Mouse (Mus musculus): ENCODE measurements around the gene Efcab8. TPM values are rescaled to one million over a fixed set of nuclear protein-coding genes. Genes with fewer than 3 reads are reported as not detected.

The Efcab8 gene
- polyA plus RNA-seq (2015; fragmentation: Nextera tagmentation; extraction: Ambion mirVana), result 0.06 and 0.08 TPM in 2 replicates

GRCm38 (mm10) chr2:153779394-153779981 is at the start of gene Efcab8:
TSS of gene Efcab8 (plus strand) at chr2:153779931.

GRCm38 (mm10) chr2:153740500-153741436 is 39.0 kb upstream of the Efcab8 start, which contains the start of gene Mapre1:
TSS of gene Mapre1 (plus strand) at chr2:153741274.

GRCm38 (mm10) chr2:153870984-153871383 is 91.3 kb downstream of the Efcab8 start, which contains the start of gene Sun5:
TSS of gene Sun5 (minus strand) at chr2:153871084.

GRCm38 (mm10) chr2:153874745-153875144 is 95.0 kb downstream of the Efcab8 start, which contains the start of gene Bpifb2:
TSS of gene Bpifb2 (plus strand) at chr2:153875045.

Other genes starting within 250 kb of the Efcab8 start
- 5.3 and 6.1 TPM in 2 replicates for gene Nol4l, start 250.0 kb upstream of the Efcab8 start, polyA plus RNA-seq (2015; fragmentation: Nextera tagmentation; extraction: Ambion mirVana)
- gene Commd7, start 147.2 kb upstream of the Efcab8 start, polyA plus RNA-seq (2015; fragmentation: Nextera tagmentation; extraction: Ambion mirVana), result 55.7 and 59.6 TPM in 2 replicates
- 2.1 and 2.2 TPM in 2 replicates for gene Dnmt3b, start 130.5 kb upstream of the Efcab8 start, polyA plus RNA-seq (2015; fragmentation: Nextera tagmentation; extraction: Ambion mirVana)
- not detected in 2 replicates for gene Dnmt3c, start 83.3 kb upstream of the Efcab8 start, polyA plus RNA-seq (2015; fragmentation: Nextera tagmentation; extraction: Ambion mirVana)
- gene Mapre1, start 38.7 kb upstream of the Efcab8 start, polyA plus RNA-seq (2015; fragmentation: Nextera tagmentation; extraction: Ambion mirVana), result 180 and 245 TPM in 2 replicates
- not detected in 2 replicates for gene Sun5, start 91.2 kb downstream of the Efcab8 start, polyA plus RNA-seq (2015; fragmentation: Nextera tagmentation; extraction: Ambion mirVana)
- gene Bpifb2, start 95.1 kb downstream of the Efcab8 start, polyA plus RNA-seq (2015; fragmentation: Nextera tagmentation; extraction: Ambion mirVana), result not detected in 2 replicates
- gene Bpifb6, start 120.5 kb downstream of the Efcab8 start, polyA plus RNA-seq (2015; fragmentation: Nextera tagmentation; extraction: Ambion mirVana), result not detected in 2 replicates
- not detected in 2 replicates for gene Bpifb3, start 138.3 kb downstream of the Efcab8 start, polyA plus RNA-seq (2015; fragmentation: Nextera tagmentation; extraction: Ambion mirVana)
- not detected in 2 replicates for gene Bpifb4, start 158.3 kb downstream of the Efcab8 start, polyA plus RNA-seq (2015; fragmentation: Nextera tagmentation; extraction: Ambion mirVana)
- gene Bpifa6, start 195.0 kb downstream of the Efcab8 start, polyA plus RNA-seq (2015; fragmentation: Nextera tagmentation; extraction: Ambion mirVana), result not detected in 2 replicates
- not detected in 2 replicates for gene Bpifa2, start 228.3 kb downstream of the Efcab8 start, polyA plus RNA-seq (2015; fragmentation: Nextera tagmentation; extraction: Ambion mirVana)